Mouse (Mus musculus): ENCODE results near the gene Urm1. TPM values are rescaled to one million over a fixed set of nuclear protein-coding genes. Genes with fewer than 3 reads are reported as not detected.

Urm1 gene
- polyA plus RNA-seq, 1 experiment from 2014 or later, result 8.6 TPM

Small RNAs within 50 kb of the gene (microRNA-seq; reads per million reads assigned to microRNA genes)
- gene Mir219a-2 (not detected), gene Mir219b (not detected)

Other genes with a start within 250 kb of the Urm1 start
- 4.2 and 4.7 TPM in 2 replicates for gene Rapgef1, start 200.4 kb upstream of the Urm1 start, polyA plus RNA-seq (2015; fragmentation: Nextera tagmentation; extraction: Ambion mirVana)
- 0.22 and 0.30 TPM in 2 replicates for gene Gm13420, start 68.4 kb upstream of the Urm1 start, polyA plus RNA-seq (2015; fragmentation: Nextera tagmentation; extraction: Ambion mirVana)
- gene Gm13547, start 60.8 kb upstream of the Urm1 start, polyA plus RNA-seq (2015; fragmentation: Nextera tagmentation; extraction: Ambion mirVana), result not detected in 2 replicates
- gene Coq4, start 32.6 kb upstream of the Urm1 start, polyA plus RNA-seq (2015; fragmentation: Nextera tagmentation; extraction: Ambion mirVana), result 9.0 and 10.1 TPM in 2 replicates
- 10.2 and 13.1 TPM in 2 replicates for gene Trub2, start 31.6 kb upstream of the Urm1 start, polyA plus RNA-seq (2015; fragmentation: Nextera tagmentation; extraction: Ambion mirVana)
- gene Slc27a4, start 17.4 kb upstream of the Urm1 start, polyA plus RNA-seq (2015; fragmentation: Nextera tagmentation; extraction: Ambion mirVana), result 2.7 and 3.3 TPM in 2 replicates
- 32.8 and 35.6 TPM in 2 replicates for gene Cercam, start 49.1 kb downstream of the Urm1 start, polyA plus RNA-seq (2015; fragmentation: Nextera tagmentation; extraction: Ambion mirVana)
- 32.6 and 32.7 TPM in 2 replicates for gene Odf2, start 69.1 kb downstream of the Urm1 start, polyA plus RNA-seq (2015; fragmentation: Nextera tagmentation; extraction: Ambion mirVana)
- gene Gle1, start 115.4 kb downstream of the Urm1 start, polyA plus RNA-seq (2015; fragmentation: Nextera tagmentation; extraction: Ambion mirVana), result 23.8 and 25.9 TPM in 2 replicates
- gene Sptan1, start 145.5 kb downstream of the Urm1 start, polyA plus RNA-seq (2015; fragmentation: Nextera tagmentation; extraction: Ambion mirVana), result 15.9 and 19.7 TPM in 2 replicates
- gene Wdr34, start 228.8 kb downstream of the Urm1 start, polyA plus RNA-seq (2015; fragmentation: Nextera tagmentation; extraction: Ambion mirVana), result 5.3 and 5.7 TPM in 2 replicates
- 117 and 130 TPM in 2 replicates for gene Set, start 237.3 kb downstream of the Urm1 start, polyA plus RNA-seq (2015; fragmentation: Nextera tagmentation; extraction: Ambion mirVana)